Mouse (Mus musculus): Measurements from ENCODE around the gene Fam209. TPM values are rescaled to one million over a fixed set of nuclear protein-coding genes. Genes with fewer than 3 reads are reported as not detected.
A peak's percentile ranks its signal among the peaks of the same experiment; 100 is the strongest.

Gene Fam209
- not detected for total RNA-seq (2021)
- long read RNA-seq, experiment 1 = 0 reads
- long read RNA-seq, experiment 2 = 0 reads

DNA sequence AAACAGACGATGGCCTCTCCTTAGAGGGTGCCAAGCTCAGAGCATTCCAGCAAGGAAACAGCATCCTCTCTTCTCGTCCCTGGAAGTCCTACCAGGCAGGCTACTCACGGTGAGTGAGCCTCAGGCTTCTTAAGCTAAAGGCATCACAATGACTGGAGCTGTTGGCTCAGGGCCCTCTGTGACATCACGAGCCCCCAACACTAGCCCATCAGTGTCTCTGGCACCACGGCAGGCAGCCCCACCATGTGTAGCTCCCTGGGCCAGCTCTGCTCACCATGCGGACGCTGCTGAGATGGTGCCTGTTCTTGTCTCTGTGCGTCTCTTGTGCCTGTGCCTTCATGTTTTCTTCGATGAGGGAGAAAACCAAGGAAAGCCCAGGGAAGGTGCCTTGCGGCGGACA, at the start of gene Fam209:
Fam209 (plus strand) TSS at position 203 of the 400 bp plus-strand sequence.
- Histone ChIP-seq H3K27ac (no peak within 1 kb of the TSS), H3K4me3 (no peak within 1 kb of the TSS)
- no peak for TF ChIP-seq CTCF (conservative IDR thresholded peaks at IDR 0.05)
- no peak for DNase-seq (ENCODE audit: low spot score in 2 of 2)

DNA sequence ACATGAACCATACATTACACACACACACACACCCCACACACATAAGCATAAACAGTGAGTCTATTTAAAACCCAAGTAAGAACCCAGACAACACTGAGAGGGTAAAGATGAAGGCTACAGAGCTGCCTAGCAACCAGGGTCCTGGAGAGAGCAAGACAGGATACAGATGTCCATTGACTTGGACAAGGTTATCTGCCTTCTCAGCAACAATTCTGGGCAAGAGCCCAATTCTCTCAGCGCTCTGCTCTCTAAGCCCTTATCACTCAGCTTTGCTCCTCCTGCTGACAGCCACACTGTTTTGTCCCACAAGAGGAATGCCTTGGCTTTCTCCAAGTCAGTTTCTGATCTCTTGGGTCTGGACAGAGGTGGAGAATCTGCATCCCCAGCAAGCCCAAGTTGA, 41.7 kb upstream of the Fam209 start:
- TF ChIP-seq CTCF (conservative IDR thresholded peaks at IDR 0.05) = no peak

DNA sequence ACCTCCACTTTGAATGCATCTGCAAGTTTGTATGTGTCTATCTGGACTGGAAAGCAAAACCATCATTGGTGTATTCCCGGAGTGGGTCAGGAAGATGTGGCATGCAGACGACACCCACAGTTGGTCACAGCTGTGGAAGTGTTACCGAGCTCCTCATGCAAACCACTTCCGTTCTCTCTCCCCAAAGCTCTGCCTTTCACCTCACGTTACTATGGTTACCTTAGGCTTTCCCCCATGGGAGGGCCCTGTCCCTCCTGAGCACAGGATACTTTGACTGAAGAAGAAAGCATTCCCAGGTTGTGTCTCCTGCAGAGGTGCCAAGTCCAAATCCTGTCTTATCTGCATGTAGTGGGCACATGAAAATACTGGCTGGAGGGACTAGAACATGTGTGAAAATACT, 38.6 kb upstream of the Fam209 start:
- TF ChIP-seq CTCF (conservative IDR thresholded peaks at IDR 0.05) = no peak
- Histone ChIP-seq H3K27ac (no peak overlapping the region), H3K4me3 (no peak overlapping the region)
- DNase-seq (ENCODE audit: low spot score in 2 of 2) = no peak

More for the DNA sequence above, 41.7 kb upstream of the Fam209 start:
- no peak overlapping the region for H3K27ac ChIP-seq
- DNase-seq (ENCODE audit: low spot score in 2 of 2) = no peak
- no peak overlapping the region for H3K4me3 ChIP-seq

DNA sequence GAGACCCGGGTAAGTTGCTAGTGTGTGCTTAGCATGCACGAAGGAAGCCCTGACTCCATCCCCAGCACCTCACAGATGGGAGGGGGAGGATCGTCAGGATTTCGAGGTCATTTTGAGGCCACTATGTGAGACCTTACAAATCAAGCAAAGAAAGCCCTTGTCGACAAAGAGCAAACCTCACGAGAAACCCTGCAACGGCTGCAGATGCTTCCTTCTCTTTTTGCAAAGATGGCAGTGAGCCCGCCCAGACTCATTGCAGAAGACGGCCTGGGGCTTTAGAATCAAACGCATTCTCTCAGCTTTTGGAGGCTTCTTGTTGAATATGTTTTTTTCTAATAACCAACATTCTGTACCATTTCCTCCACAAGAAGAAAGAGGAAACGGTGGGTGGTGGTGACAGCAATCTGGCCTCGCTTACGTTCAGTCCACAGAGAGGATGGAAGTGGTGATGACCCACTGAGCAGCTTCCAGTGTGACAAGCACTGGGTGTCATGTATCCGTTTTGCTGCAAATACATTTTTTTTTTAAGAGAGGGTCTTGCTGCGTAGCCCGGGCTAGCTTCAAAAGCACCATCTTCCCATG, 34.9 kb upstream of the Fam209 start:
- H3K27ac ChIP-seq = no peak overlapping the region
- TF ChIP-seq CTCF (conservative IDR thresholded peaks at IDR 0.05) = no peak
- no peak for DNase-seq (ENCODE audit: low spot score in 2 of 2)
- no peak overlapping the region for H3K4me3 ChIP-seq

DNA sequence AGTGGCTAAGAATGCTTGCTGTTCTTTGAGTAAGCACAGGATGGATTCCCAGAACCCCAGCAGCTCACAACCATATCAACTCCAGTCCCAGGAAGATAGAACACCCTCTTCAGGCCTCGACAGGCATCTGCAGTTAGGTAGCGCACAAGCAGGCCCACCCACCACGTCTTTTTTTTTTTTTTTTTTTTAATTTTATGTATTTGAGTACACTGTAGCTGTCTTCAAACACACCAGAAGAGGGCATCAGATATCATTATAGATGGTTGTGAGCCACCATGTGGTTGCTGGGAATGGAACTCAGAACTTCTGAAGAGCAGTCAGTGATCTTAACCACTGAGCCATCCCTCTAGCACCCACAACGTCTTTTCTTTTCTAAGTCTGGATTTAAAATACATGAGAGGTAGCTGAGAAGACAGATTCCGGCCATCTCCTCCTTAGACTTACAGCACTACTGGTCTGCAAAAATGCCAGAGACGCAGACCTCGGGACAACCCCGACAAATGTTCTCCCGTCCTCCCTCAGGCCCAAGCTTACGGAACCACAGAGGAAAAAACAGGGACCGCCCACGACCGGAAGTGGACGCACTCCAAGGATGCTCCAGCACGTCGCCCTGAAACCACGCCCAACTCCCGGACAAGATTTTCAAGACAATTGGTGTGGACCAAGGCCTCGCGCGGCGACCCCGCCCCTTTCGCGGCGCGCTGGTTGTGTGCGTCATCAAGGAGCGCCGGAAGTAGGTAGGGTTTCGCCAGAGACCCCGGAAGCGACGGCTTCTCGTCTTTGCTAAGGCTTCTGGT, 32.3 kb upstream of the Fam209 start, which contains the start of gene Rtf2:
Rtf2 (plus strand) TSS at position 714 of the 797 bp plus-strand sequence.
- peak; percentile 98 to 100 for DNase-seq (ENCODE audit: low spot score in 2 of 2)
- peak; percentile 56 for TF ChIP-seq CTCF (conservative IDR thresholded peaks at IDR 0.05)
- Histone ChIP-seq H3K27ac (peak within 1 kb of the TSS; percentile 89), H3K4me3 (peak within 1 kb of the TSS; percentile 96)

DNA sequence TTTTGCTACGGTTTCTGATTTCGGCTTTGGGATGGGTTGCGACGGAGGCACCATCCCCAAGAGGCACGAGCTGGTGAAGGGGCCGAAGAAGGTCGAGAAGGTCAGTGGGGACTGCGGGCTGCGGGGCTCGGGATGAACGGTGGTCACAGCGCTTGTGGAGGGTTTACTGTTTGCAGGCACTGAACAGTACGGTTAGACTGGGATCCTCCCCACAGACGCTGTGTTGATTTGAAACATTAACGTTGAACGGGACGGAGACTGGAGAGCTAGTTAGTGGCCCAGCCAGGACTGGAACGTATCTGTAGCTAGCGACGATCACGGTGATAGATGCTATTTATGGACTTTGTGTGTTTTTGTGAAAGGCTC, 31.7 kb upstream of the Fam209 start:
- H3K4me3 ChIP-seq = peak overlapping the region; percentile 96
- no peak for DNase-seq (ENCODE audit: low spot score in 2 of 2)
- TF ChIP-seq CTCF (conservative IDR thresholded peaks at IDR 0.05) = no peak
- peak overlapping the region; percentile 89 for H3K27ac ChIP-seq

DNA sequence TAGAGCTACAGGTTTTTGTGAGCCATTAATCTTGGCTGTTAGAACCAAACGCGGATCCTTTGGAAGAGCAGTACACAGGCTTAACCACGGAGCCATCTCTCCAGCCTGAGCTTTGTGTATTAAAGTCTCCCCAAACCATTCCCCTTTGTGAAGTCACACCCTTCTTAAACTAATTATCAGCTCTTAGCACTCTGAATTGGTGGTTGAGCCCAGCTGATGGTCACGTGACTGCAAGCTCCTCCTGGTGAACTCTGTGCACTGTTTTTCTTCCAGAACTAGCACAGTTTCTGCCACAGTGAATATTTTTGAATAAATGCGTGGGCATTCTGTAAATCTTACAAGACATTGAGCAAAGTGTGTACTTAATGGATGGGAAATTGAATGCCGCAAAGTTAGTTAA, 31.1 kb upstream of the Fam209 start:
- TF ChIP-seq CTCF (conservative IDR thresholded peaks at IDR 0.05) = no peak
- H3K4me3 ChIP-seq = peak overlapping the region; percentile 96
- no peak overlapping the region for H3K27ac ChIP-seq
- no peak for DNase-seq (ENCODE audit: low spot score in 2 of 2)

DNA sequence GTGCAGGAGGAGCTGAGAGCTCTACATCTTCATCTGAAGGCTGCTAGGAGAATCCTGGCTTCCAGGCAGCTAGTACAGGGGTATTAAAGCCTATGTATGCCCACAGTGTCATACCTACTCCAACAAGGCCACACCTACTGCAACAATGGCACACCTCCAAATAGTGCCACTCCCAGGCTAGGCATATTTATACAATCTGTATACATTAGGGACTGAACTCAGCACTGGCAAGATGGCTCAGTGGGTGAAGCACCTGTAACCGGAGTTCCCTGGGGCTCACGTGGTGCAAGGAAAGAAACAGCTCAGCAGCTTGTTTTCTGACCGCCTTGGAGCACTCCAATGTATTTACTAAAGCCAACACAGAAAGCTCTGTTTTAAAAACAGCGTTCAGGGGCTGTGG, 26.7 kb upstream of the Fam209 start:
- Histone ChIP-seq H3K4me3 (no peak overlapping the region), H3K27ac (no peak overlapping the region)
- no peak for TF ChIP-seq CTCF (conservative IDR thresholded peaks at IDR 0.05)
- DNase-seq (ENCODE audit: low spot score in 2 of 2) = no peak

DNA sequence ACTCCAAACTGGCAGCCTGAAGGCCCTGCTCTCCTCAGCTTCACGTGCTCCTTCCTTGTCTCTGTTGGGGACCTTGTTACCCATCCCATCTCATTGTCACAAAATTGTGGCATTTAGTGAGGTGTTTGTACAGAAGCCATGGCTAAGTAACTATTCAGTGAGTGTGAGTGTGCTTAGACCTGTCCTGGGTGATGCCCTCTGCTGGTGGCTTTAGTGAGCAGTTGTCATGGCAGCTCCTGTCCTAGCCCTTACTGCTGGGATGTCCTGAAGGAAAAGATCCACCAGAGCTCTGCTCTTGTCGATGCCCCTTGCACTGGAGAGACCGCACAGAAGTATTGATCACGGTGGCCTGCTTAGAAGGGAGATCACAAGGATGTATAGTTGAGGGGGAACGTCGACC, 25.0 kb upstream of the Fam209 start:
- DNase-seq (ENCODE audit: low spot score in 2 of 2) = no peak
- Histone ChIP-seq H3K27ac (no peak overlapping the region), H3K4me3 (no peak overlapping the region)
- TF ChIP-seq CTCF (conservative IDR thresholded peaks at IDR 0.05) = peak; percentile 64

DNA sequence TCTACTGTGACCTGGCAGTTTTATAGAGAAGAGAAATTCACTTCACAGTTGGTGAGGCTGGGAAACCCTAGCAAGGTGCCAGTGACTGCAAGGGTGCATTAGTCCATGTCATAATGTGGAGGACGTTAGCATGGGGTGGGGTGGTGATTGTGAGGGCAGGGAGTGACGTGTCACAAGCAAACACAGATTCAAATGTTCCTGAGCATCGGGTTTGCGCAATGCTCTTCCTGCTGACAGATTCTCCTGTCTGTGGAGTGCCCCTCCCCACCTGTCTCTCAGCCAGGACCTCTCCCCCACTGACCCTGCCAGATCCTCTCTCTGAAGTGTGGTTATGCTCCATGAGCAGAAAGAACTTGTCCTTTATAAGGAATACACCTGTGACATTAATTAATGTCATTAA, 24.0 kb upstream of the Fam209 start:
- Histone ChIP-seq H3K27ac (no peak overlapping the region), H3K4me3 (no peak overlapping the region)
- no peak for DNase-seq (ENCODE audit: low spot score in 2 of 2)
- no peak for TF ChIP-seq CTCF (conservative IDR thresholded peaks at IDR 0.05)

DNA sequence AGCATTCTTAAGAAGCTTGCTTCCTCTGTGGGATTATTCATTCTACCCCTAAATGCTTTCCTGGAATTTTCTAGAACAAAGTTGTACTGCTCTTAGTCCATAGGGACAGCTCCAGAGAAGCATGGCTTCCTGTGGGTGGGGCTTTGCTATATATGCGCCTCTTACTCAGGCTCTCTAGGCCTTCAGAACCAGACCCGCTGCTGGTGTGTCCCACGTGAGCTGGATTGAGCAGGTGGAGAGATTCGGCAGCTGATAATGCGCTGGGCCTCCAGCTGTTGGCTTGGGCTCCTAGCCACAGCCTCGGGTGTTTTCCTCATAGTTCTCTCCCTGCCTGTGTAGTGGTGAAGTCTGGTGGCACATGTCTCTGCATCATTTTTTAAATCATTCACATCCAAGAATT, 21.7 kb upstream of the Fam209 start:
- H3K4me3 ChIP-seq = no peak overlapping the region
- TF ChIP-seq CTCF (conservative IDR thresholded peaks at IDR 0.05) = no peak
- no peak for DNase-seq (ENCODE audit: low spot score in 2 of 2)
- H3K27ac ChIP-seq = no peak overlapping the region

DNA sequence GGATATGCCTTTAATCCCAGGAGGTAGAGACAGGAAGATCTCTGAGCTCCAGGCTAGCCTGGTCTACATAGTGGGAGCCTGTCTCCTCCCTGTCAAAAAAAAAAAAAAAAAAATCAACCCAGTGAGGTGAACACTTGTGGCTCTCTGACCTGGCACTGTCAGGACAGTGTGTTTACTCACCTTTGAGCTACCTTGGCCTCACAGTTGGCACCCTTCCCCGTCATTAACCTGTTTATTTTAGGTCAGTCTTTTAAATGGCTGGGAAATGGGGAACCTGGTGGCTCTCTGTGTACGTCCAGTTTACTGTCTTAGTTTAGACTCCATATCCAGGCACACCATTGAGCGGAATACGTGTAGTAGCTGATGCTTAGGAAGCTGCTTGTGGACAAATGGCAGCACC, 20.3 kb upstream of the Fam209 start:
- no peak for TF ChIP-seq CTCF (conservative IDR thresholded peaks at IDR 0.05)
- no peak overlapping the region for H3K4me3 ChIP-seq
- no peak for DNase-seq (ENCODE audit: low spot score in 2 of 2)
- no peak overlapping the region for H3K27ac ChIP-seq

DNA sequence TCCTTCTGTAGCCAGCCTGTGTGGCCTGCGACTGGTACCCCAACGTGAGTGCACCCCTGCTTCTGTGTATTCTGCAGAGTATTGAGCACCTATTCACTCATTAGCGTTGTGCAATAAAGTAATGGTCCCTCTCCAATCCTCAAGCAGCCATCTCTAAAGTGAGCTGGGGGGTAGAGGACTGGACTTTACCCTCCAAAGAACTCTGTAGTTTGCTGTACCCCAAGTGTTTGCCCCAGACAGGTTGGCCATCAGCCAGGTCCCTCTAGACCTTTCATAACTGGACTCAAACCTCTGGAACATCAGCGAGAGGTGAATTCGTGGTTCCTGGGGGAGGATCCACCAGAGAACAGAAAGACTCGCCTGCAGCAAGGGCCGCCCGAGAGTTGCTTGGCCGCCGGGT, 19.9 kb upstream of the Fam209 start:
- Histone ChIP-seq H3K4me3 (no peak overlapping the region), H3K27ac (no peak overlapping the region)
- TF ChIP-seq CTCF (conservative IDR thresholded peaks at IDR 0.05) = no peak
- no peak for DNase-seq (ENCODE audit: low spot score in 2 of 2)

DNA sequence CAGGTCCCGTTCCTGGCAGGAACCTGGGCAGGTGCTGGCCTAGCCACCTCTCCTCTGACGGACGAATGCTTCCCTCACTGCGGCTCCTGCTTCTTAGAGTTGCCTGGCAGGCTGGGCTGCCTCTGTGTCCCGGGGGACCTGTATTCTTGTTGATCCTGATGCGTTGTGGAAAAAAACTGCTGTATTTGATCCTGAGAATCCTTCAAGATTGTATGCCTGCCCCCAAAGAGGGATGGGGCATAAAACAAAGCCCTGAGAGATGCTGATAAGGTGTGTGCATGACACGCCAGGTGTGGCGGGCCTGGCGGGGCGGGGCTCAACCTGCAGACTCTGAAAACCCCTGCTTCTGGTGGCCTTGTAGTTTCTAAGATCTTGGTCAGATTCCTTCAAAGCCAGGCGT, 13.8 kb upstream of the Fam209 start, which contains the start of gene Gcnt7:
Gcnt7 (minus strand) TSS at position 101 of the 400 bp plus-strand sequence.
- Histone ChIP-seq H3K4me3 (no peak within 1 kb of the TSS), H3K27ac (no peak within 1 kb of the TSS)
- no peak for TF ChIP-seq CTCF (conservative IDR thresholded peaks at IDR 0.05)
- no peak for DNase-seq (ENCODE audit: low spot score in 2 of 2)

Data from layer of hippocampus, adult 2 months (tissue).